Mouse (Mus musculus): ENCODE measurements around the gene Lgals2.

Lgals2 gene

DNA sequence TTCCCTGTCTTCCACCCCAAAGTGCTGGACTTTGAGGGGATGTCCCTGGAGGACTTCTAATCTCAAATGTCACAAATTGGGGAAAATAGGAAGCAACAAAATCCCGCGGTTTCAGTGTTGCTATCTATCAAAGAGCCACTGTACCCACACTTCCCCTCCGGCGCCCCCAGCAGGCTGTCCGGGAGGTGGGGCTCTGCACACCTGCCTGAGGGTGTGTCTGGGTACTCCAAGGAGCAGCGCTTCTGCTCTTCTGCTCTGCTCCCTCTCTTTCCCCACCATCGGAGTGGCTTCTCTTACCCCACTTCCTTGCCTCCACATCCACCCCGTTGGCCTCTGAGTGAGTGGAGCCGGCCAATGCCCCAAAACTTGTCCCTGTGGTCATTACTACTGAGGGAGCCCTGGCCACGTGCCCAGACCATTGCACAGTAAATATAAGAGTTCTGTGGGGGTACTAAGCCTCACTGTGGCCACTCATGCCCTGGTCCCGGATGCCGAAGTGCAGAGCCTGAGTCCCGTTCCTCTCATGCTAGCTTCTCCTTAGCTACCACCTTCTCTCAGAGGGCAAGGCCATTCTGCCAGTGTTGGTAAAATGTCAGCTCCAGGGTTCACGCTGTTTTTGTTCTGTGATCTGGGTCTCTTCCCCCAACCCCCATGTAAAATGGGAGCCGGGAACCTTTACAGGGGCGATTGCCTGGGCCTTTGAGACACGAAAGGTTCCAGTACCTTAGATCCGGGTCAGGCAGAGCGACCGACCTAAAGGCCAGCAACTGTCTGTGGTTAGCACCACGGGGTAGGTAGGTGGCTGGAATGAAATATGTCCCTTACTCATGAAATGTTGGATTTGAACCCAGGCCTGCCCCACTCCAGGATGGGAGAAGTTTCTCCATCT lies 11.5 kb downstream of the Lgals2 start:
- DNase-seq (ENCODE audit: low read depth, low spot score): no peak

- no peak for DNase-seq (ENCODE audit: low read depth, low spot score)
Observed at GRCm38 (mm10) chr15:78842371-78843163, 12.8 kb downstream of the Lgals2 start, which contains the start of gene Cdc42ep1. TSS of gene Cdc42ep1 (plus strand) at chr15:78842624.

- no peak for DNase-seq (ENCODE audit: low read depth, low spot score)
Observed at GRCm38 (mm10) chr15:78841161-78841790, 14.1 kb downstream of the Lgals2 start.

- DNase-seq (ENCODE audit: low read depth, low spot score): no peak
Observed at GRCm38 (mm10) chr15:78840751-78841150, 14.6 kb downstream of the Lgals2 start.

- no peak for DNase-seq (ENCODE audit: low read depth, low spot score)
Observed at GRCm38 (mm10) chr15:78840241-78840640, 15.1 kb downstream of the Lgals2 start.

DNA sequence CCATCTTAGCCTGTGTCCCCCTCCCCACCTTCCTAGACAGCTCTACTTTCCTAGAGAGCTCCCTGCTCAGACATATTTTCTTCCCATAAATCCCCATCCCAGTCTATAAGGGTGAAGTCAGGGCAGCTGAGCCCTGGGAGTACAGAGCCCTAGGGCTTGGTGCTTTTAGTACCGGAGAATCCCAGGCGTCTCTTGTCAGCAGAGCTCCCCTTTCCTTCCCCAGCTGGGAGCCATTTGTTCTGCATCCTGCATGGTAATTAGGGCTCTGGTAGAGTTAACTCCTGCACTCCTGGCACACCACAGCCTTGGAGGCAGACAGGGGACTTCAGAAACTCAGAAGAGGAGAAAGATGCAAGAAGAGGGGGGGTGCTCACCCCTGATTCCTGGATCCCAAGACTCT lies 15.6 kb downstream of the Lgals2 start:
- DNase-seq (ENCODE audit: low read depth, low spot score): peak; percentile 77

- DNase-seq (ENCODE audit: low read depth, low spot score): no peak
Observed at GRCm38 (mm10) chr15:78836086-78836621, 19.2 kb downstream of the Lgals2 start.

DNA sequence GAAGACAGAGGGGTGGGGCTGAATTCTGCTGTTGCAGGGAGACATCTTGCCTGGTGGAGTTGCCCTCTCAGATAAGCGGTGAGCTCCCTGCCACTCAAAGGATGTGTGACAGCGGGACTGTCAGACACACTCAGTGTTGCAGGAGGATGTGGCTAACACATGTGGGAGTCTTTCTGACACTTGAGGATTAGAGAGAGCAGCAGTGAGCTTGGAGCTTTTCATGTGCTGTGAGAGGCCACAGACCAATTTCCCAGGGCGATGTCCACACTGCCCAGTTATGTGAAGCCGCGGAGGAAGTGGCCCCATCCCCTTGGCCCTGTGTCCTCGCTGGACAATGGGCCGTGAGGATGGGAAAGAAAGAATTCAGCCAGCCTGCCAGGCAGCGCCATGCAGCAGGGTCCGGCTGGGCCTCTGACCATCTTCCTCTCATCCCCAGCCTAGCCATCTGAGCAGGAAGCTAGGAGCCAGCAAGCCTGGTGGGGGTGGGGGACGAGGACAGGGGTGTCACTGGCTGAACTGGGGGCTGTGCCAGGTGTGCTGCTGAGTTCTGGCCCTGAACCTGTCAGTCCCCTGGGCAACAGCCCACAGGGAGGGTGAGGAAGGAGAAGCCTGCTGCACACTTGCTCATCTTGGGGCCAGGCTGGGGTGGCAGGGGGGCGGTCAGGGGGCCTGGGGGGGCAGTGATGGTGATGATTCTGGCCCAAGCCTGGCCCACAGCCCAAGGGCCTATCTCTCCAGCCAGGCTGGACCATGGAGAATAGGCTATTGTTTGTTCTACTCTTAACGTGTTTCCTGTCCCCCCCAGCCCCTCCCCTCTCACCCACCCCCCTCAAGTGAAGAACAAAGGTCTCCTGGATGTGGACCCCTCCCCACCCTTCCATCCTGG lies 19.9 kb downstream of the Lgals2 start:
- DNase-seq (ENCODE audit: low read depth, low spot score): no peak

DNA sequence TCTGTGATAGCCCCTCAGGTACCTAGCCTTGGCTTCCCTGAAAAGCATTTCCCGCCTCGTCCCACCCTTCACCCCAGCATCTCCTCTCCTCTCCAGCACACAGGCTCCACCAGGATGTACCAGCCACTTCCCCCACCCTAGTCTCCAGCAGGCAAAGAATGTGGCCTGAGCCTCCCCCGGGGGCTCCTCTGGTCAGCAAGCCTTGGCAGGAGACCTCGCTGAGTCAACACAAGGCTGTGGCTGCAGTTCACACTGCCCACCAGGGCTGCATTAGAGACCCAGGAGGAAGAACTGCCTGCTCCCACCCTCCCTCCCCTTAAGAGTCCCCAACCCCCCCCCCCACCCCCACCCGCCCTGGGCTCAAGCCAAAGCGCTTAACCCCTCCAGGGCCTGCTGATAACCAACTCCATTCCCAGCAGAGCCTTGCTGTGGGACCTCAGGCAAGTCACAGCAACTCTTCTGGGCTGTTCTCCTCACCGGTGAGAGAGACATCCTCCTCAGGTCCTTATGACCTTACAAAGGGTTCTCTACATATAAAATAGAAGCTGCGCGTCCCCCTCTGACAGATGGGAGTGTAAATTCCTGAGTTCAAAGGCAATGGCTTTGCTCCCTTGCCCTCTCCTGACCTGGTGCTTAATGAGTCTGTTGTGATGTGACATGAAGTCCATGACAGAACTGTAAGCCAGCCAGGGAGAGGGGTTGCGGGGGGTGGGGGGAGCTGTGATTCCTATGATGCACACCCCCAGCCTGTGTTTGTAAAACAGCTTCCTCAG lies 20.9 kb downstream of the Lgals2 start:
- DNase-seq (ENCODE audit: low read depth, low spot score): no peak

GRCm38 (mm10) chr15:78833582-78833981 lies 21.7 kb downstream of the Lgals2 start:
- DNase-seq (ENCODE audit: low read depth, low spot score): no peak

DNA sequence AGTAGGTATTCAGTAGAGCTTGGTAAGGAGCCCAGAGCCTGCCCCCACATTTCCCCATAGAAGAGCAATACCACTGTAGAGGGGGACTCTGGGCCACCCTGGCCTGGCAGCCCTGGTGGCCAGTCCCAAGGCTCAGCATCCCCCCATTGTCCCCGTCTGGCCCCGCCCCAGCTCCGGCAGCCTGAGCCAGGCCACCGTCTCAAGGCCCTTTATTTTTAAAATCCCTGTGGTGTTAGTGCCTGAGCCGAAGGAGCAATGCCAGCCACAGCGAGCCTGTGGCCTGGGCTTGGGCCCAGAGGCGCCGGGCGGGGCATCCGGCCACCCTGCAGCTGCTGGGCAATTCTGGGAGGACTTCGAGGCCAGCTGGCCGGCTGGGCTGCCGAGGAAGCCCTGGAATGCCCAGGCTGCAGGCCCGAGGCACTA lies 22.6 kb downstream of the Lgals2 start:
- peak; percentile 57 for DNase-seq (ENCODE audit: low read depth, low spot score)

DNA sequence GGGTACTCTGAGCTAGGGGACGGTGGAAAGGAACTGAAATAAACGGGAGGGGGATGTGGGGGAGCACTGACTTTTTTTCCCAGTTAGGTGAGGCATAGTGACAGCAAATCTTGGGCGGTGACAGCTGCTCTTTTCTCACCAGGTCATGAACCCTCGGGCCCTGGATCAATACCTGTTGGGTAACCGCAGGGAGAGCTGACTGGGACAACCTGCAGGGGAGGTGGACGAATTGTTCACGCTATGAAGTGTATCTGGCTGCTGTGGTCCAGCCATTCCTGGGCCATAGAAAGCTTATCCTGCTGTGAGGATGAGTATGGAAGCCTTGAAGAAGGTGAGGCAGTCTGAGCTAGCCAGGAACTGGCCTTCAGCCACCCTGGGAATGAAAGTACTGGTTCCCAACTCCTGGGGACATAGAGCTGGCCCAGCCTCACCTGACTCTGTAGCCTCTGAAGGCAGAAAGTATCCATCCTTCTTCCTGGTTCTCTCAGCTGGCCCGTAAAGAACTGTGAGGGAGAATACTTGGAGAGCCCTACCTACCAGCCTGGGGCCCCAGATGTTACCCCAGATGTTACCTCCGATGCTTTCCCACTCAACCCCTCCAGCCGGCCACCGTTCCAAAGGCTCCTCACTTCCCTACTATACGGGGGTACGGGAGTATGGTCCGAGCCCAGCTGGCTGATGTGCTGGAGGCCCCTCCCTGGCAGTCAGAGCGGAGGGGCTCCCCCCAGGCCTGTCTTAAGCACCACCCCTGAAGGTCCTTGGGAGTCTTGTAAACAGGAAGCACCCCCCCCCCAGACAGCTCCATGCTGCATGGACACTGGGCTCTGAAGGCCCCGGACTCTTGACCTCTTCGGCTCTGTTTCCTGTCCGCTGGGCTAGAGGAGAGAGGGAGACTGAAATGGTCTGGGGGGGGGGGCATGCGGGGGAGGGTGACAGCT lies 23.3 kb downstream of the Lgals2 start:
- DNase-seq (ENCODE audit: low read depth, low spot score): no peak

DNA sequence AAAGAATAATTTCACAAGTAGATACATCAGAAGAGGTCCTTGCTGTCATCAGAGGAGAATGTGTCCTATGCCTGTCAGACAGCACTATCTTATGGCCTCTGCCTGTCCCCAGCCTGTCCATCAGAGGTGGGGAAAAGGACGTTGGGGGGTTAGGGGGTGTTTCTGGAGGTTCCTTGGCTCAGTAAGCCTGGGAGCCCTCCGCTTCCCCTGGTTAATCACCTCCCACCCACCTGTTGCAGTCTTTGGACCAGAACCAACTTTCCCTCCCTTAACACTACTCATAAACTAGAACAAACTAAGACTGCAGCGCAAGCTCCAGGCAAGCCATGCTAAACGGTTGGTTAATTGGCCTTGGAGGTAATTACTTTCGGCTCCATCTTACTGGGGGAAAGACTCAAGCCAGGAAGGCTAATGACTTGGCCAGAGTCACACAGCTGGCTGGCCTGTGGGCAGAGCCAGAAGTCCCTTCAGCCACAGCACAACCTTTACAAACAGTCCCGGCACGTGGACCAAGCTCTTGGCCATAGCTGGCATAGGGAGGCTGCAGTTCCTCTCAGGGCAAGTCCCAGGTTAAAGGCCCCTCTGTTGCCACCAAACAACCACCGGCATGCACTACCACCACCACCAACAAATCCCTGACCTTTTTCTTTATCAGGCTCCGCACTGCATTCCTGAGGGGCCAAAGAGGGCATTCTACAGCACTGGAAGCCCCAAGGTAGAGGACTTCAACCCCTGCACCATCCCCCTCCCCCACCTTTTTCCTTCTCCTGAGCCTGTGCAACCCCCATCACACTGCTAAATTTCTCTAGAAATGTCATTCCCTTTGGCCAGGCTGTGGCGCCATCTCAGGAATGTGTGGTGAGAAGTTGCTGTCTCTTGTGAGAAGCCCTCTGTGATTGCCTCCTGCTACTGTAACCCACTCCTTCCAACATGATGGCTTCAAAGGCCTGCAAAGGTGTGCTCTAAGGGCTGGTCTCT lies 24.3 kb downstream of the Lgals2 start:
- DNase-seq (ENCODE audit: low read depth, low spot score): no peak

DNA sequence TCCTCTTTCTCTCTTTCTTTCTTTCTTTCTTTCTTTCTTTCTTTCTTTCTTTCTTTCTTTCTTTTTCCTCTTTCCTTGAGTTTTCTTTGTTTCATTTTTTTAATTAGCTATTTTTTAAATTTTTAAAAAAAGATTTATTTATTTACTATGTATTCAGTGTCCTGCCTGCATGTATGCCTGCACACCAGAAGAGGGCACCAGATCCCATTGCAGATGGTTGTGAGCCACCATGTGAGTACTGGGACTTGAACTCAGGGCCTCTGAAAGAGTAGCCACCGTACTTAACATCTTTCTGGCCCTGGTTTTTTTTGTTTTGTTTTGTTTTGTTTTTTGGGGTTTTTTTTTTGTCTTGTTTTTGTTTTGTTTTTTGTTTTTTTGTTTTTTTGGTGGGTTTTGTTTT lies 25.7 kb downstream of the Lgals2 start:
- no peak for DNase-seq (ENCODE audit: low read depth, low spot score)

DNA sequence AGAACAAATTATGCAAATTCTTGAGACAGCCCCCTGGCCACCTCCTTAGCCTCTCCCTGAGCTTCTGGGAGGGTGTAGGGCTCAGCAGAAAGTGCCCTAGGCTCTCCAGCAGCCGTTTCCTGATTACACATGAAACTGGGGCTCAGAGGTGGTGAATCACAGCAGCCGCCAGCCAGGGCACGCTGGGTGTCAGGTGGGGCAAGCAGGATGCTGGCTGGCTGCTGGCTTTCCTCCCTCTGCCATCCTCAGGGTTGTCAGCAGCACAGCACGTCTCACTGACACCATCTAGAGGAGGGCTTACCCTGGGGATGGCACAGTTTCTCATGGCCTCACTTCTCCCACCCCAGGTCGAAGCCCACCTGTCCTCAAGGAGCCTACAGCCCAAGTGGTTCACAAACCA lies 27.0 kb downstream of the Lgals2 start:
- no peak for DNase-seq (ENCODE audit: low read depth, low spot score)

GRCm38 (mm10) chr15:78826213-78827204 lies 28.8 kb downstream of the Lgals2 start:
- DNase-seq (ENCODE audit: low read depth, low spot score): peak; percentile 80

DNA sequence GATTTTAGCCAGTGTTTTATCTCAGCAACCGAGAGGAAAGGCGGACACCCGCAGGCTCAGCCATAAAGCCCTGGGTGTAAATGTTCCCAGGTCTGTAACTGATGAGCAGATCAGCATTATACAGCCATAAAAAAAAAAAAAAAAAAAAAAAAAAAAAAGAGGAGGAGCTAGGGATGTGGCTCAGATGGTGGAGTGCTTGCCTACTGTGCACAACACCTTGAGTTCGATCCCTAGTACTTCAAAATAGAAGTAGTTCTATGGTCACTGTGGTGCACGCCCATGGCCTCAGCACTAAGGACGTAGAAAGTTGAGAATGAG lies 39.3 kb downstream of the Lgals2 start:
- DNase-seq (ENCODE audit: low read depth, low spot score): no peak
